Mouse (Mus musculus) frontal cortex, postnatal 25 days (tissue): Measurements from ENCODE around the gene Ift43.
A peak's percentile ranks its signal among the peaks of the same experiment; 100 is the strongest.

Experiments
- DNase-seq, 2 experiments: peaks; one replicate each; pipeline ENCODE4 v3.0.0; 2022; ENCODE audit warnings: low spot score in 2 of 2

Ift43 gene

DNA sequence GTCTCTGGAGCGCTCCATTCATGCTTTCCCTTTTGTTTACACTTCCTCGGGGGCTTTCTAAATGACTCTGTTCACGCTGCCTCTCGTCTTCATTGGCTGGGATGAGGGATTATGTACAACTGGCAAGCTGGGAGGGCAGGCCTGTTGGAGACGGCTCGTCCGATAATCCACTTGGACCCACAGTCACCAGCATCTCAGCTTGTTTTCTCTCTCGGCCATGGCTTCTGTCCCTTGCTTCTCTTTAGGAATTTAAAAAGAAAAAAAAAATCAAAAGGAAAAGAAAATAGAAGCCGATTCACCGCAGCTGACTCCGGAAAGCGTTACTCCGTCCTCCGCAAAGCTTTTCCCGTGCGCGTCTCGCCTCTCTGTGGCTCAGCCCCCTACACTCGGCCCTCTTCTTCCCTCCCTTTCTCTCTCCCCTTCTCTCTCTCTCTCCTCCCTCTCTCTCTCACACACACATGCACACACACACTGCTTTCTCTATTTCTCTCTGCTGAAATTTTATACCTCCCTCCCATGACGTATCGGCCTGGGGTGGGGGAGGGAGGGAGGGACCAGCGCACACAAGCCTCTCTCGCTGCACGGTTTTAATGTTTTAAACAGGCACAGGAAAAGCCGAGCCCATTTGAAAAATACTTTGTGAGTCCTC is 3.7 kb upstream of the Ift43 start, which contains the start of gene Tgfb3:
TSS of gene Tgfb3 (minus strand) at position 489 of the 649 bp plus-strand sequence.
- no peak for DNase-seq

DNA sequence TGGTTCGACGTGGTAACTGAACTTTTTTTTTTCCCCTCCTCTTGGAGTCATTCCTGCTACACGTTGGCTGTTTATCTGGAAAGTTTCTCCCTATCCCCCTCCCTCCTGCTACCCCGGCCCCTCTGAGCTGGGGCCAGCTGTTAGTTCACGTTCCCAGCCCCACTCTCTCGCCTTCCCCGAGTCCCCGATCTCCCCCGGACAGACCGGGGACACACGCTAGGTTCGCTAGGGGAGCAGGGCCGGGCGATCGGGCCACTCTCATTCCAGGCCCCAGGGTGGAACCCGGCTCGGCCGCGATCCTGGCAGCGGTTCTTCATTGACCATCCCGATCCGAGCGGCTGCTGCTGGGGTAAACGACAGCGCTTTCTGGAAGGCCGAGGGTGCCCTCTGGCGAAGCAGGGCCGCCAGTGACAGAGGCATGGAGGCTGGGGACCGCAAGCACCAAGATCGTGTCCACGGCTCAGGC is 3.1 kb upstream of the Ift43 start:
- peak; percentile 87 to 89 for DNase-seq

DNA sequence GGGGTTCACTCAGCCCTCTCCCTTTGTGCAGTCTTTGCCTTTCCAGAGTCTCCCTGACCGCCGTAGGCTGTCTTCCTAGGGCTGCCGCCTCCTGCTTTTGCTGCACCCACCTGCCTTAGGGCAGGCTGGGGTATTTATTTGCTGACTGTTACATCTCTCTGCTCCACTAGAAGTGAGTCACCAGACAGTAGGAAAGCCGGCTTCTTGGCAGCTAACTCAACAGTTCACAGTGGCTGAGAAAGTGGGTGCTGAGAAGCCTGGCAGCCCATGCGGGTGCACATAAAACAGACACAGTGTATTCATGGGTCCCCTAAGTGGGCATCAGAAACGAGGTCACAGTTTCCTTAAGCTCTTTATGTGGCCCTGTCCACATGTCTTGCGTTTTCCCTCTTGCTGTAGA is 3.5 kb downstream of the Ift43 start:
- DNase-seq, result no peak

DNA sequence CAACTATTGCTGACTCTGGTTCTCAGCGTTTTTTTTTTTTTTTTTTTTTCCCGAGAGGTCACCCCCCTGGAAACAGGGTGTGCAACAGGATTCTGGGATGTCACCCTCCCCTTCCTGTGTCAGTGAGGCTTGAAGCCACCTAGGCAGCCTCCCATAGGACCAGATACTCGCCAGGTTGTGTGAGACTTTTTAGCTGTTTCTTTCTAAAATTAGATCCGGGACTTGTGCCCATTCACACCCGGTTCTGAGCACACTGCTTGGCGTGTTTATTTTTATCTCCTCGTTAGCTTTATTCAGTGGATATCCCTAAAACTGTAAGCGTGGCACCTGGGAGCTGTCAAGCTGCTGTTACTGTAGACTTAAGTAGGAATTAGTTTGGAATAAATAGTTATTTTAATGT is 4.2 kb downstream of the Ift43 start:
- DNase-seq, result no peak

DNA sequence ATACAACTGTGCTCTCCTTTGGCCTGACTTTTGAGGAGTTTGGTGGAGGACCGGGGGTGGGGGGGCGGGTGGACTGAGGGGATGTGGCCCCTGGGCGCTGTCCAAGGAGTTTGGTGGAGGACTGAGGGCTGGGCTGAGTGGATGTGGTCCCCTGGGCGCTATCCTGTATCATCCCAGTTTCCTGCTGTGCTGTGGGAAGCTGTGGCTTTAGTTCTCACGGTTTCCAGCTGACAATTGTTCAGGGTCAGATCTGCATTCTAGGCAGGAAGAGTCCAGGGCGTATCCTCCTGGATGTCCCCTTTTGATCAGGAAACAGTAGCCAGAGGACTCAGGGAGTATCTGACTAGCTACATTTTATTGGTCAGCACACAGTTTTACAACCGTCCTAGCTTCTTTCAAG is 5.7 kb downstream of the Ift43 start:
- DNase-seq, result no peak

DNA sequence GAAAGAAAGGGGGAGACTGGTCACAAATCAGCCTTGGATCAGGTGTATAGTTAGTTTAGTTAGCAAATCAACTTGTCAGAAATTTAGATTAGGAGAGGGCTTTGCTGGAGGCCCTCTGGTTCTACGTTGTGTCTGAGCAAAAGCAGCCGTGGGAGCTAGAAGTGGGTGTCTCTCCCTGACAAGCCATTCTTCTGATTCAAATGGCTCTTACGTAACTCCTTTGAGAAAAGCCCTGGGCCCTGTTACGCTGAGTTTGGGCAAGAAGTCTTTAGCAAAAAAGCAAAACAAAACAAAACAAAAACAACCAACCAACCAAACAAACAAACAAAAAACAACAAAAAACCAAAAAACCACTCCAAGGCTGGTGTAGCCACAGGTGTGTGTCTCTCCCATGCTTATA is 8.4 kb downstream of the Ift43 start:
- DNase-seq, result no peak

DNA sequence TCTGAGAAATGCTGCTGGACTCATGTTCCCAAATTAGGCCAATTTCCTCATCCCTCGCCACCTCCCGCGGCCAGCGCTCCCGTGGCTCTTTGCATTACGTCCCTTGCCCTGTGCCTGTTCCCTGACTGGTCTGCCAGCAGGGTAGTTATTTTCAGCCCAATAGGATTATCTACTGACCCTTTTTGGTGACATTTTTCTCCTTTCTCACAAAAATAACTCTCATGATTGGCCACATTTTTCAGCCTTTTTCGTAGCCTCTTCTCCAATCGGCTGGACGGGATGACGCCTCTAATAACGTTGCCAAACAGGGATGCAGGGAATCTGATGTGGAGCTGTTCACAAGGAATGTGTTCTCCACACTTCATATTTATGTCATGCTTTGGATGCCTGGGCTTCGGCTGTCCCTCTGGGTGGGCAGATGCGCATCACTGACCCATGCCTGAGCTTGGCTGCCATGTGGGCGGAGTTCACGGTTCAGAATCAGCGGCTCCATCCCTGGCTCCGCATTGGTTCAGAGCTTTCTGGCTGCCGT is 9.3 kb downstream of the Ift43 start:
- no peak for DNase-seq

DNA sequence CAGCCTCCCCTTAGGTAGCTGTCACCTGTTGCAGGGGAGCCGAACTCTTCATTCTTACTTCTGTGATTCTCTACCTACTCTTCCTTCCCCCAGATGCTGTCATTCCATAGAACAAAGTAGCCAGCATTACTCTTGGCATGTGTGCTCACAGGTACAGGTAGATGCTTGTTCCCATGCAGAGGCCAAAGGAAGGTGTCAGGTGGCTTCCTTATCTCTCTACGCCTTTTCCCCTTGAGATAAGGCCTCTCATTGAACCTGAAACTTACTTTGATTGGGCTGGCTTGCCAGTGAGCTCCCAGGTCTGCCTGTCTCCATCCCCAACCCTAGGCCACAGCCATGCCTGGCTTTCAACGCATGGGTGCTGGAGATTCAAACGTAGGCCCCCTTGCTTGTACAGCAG is 11.7 kb downstream of the Ift43 start:
- no peak for DNase-seq

DNA sequence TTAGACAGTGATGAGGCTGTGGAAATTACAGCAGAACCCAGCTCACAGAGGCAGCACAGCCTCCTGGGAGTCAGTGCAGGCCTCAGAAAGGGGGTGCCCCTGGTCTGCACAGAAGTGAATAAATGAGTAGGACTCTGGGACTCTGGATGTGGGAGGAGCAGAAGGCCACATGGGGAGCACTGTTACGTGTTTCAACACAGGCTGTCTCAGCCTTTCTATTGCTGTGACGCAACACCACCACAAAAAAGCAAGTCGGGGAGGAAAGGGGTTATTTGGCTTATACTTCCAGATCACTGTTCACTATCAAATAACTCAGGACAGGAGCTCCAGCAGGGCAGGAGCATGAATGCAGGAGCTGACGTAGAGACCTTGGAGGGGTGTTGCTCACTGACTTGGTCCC is 13.5 kb downstream of the Ift43 start:
- no peak for DNase-seq

DNA sequence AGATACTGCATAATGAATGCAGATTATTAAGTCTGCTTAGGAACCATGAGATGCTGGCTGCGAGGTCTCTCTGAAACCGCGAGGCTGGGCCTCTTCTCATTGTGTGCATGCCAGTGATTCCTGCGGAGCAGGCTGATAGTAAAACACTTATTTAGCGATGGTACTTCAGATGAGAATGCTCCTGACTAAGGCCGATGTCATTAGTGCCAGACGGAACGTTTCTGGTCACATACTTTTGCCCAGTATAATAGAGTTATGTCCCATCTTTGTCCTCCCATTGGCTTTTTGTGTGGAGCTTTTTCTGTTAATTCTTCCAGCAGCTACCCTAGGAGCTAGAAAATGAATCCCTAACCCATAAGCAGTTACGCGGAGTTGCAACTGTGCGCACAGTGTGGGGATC is 15.4 kb downstream of the Ift43 start:
- DNase-seq, result no peak

DNA sequence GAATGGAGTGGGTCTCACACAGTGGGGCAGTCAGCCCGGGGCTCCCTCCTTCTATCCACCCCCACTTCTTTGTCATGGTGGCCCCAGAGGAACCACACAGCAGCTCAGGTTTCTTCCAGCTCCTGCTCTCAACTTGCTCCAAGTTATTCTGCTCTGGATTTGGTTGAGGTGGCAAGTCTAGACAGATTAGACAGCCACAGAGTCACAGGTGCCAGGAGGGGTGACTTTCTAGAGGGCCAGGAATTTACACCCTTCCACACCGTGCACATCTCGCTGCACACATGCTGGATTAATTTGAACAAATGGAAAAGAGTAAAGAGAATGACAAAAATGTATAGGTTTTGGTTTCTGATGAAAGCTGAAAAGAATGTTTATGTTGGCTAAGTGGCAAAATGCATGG is 18.4 kb downstream of the Ift43 start:
- no peak for DNase-seq

DNA sequence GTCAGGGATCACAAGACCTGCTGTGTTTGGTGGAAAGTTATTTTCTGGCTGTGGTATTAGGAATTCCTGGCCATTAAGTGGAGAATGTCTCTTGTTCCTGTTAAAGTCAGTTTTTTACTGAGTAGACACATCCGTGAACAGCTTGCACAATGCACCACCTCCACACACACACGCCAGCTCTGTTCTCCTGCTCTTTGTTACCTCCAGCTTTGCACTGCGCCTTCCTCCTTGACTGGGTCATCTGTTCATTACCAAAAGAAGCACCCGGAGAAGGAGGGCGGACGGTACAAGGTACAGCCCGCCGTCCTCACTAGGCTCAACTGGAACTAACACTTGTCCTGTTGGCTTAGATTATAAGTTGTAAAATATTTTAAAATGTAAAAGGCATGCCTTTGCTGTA is 20.3 kb downstream of the Ift43 start:
- DNase-seq, result no peak

DNA sequence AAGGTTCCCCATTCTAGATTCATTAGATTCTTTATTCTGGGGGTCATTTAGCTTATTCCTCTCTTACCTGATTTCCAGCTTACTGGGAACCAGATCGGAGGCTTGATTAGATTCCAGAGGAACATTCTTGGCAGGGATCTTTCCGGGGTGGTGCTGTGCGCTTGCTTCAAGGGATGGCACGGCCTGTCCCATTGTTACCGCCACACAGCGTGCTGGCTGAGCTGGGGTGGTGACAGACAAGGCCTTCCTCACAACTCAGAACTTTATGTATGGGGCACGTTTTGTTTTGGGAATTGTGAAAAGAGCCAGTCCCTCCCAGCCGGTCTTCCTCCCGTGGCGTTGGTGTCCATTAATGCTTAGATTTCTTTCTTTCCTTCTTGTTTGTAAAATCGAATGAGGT is 21.1 kb downstream of the Ift43 start:
- DNase-seq, result no peak

DNA sequence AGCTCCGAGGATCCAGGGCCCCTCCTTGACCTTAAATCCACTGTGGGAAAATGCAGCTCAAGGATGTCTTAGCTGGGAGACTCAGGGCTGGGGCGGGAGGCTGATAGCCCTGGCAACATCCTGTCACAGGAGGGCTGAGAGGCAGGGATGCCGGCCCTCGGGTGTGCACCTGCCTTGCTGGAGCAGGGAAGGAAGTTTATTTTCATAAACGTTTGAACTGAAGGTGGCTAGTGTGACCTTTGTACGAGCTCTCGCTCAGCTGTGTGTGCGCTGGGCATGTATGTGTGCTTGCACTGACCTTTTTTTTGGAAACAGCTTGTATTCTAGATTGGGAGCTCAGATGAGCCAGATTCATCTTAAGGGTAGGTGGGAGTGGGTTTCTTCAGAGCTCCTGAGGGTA is 21.5 kb downstream of the Ift43 start:
- no peak for DNase-seq

DNA sequence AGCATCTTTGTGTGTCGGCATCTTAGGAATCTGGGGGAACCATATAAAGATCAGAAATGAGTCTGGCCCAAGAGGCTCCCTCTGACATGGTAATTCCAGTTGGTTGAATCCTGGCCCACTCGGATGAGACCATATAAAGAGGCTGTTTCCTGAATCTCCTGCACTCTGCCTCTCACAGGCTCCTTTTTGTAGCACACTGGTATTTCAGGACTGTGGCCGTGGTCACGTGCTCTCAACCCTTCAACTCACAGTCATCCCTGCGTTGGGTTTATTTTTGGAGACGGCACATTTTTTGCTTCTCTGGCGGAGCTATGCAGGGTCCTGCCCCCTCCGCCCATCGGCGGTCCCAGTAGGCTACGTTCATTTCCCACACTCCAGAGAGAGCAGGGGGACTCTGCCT is 22.0 kb downstream of the Ift43 start:
- no peak for DNase-seq

DNA sequence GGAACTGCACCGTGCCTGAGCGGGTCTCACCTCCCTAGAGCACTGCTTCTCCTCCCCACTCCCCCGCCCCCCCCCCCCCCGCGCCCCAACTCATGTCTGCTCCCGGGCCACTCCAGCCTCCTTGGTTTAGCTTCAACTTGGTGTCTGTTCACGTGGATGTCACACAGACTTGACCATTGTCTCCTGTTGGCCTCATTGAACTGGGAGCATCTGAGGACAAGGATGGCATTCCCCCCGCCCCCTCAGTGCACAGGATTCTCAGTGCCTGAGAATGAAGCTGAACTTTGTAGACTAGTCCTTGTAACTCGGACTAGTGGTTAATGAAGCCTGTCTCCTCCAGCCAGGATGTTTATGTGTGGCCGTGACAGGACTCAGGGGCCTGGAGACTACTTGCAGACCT is 23.2 kb downstream of the Ift43 start:
- DNase-seq, result no peak

DNA sequence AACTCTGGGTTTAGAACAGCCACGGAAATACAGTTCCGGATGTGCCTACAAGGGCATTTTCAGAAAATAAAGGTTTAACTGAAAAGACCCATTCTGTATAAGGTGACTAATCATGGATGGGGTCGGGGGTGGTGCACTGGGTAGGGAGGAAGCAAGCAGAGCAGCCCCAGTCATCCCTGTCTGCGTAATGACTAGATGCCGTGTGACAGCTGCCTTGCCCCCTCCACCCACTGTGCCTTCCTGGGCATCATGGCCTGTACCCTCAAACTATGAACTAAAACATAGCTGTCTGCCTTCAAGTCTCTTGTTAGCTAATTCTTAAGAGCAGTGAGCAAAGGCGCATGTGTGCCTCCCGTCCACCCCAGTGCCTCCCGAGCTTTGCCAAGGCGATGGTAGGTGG is 23.7 kb downstream of the Ift43 start:
- DNase-seq, result no peak

DNA sequence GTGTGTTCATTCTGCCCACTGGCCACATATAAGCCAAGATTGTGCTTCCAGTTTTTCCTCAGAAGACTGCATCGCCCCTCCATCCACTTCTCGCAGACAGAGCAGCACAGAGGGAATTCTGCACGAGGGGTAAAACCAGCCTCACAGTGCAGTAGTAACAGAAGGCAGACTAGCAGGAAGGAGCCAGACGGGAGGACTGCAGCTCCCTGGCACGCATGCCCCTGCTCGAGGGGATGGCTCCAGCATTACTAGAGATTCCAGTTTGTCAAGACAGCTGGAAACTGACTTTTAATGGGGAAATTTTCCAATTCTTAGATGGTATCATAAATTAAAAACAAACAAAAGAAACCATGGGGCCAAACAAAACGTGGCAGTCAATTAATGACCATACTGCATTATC is 25.3 kb downstream of the Ift43 start:
- DNase-seq, result no peak

DNA sequence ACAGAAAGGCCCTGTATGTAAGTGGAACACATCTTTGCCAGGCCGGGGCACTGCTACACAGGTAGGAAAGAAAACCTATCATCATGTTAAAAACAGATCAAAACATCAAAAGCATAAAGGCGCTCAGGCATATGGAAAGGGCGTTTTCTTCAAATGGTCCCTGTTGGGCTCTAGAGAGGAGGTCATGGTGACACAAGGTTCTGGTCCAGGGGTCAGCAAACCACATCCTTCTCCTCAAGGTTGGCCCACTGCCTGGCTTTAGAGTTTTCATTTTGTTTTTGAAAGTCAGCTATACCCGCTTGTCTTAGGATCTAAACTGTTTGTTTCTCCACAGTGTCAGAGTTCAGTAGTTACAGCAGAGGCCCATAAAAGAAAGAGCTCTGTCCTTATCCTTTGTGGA is 27.2 kb downstream of the Ift43 start:
- DNase-seq, result no peak

DNA sequence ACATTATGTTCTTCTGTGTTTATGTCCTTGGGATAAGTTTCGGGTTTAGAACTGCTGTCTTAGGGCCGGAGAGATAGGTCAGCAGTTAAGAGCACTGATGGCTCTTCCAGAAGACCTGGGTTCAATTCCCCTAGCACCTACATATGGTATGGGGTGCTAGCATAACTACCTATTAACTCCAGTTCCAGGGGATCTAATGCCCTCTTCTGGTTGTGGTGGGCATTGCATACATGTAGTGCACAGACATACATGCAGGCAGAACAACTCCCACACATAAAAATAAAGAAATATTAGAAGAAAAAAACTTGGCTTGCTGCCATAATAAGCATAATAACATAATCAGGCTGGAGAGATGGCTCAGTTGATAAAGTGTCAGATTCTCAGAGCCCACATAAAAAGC is 28.3 kb downstream of the Ift43 start:
- no peak for DNase-seq

DNA sequence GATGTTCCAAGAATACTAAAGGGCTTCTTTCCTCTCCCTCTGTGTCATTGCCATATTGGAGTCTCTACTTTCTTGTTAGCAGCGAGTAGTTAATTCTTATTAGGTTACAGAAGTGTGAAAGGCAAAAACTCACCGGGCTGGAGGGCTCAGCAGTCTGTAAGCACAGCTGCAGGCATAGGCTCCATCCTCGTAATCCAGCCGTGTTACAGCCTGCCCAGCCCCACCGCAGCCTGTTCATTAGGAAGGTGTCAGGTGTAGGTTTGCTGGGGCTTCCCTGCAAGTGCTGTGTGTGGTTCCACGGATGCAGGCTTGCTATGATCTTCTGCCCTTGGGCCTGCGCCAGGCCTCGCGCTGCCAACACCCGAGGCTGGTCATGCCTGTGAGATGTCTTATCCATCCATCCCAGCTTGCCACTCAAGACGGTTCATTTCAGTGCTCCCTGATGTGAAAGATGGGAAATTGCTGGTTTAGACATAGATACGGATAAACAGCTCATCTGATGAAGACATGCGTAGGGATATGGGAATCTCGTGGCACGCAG is 34.0 kb downstream of the Ift43 start:
- DNase-seq, result no peak

DNA sequence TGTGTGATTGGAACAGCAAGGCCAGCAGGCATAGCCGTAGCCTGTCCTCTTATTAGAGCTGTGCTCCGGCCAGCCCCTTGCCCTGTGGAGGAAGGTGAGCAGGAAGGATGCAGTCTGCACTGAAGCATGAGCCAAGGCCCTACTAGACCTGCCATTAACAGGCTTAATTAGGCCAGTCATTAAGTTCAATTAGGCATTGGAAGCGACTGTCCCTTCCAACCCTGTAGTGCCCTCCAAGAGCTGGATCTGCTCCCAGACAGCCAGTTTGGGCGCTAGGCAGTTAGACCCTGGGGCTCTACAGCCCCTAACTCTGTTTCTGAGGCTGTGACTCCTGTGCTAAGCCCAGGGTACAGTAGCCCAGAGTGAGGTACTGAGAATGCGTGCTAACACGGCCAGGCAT is 41.7 kb downstream of the Ift43 start:
- DNase-seq, result no peak

DNA sequence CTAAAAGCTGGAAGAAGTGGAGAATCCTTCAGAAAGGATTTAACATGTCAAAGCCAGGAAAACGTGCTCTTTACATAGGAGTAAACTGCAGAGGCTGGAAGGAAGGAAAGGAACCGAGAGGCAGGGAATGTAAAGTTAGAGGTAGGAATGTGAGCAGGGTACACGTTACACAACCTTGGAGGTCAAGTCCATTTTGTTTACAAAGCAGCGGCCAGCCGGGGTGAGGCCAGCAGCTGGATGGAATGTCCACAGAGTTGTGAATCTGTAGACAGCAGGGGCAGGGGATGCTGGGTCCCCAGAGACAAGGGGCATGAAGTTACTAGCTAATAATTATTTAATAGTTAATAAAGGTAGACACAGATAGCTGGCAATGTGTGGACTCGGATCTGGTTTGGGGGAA is 45.8 kb downstream of the Ift43 start:
- no peak for DNase-seq

DNA sequence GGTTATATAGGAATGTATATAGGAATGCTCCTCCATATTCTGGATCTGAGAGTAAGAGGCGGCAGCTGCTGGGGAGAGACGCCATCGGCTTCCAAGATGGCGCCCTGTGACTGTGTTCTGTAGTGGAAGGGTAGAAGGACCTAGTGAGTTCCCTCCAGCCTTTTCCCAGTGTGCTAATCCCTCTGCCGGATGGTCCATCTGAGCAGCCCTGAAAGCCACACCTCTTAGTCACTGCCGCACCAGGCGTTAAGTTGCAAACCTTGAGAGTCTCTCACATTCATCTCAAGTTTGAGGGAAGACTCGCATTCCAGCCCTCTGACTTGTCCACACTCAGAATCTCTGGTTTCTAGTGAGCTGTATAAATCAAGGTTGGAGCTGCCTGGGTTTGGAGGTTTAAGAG is 46.7 kb downstream of the Ift43 start:
- no peak for DNase-seq
